Mouse (Mus musculus): ENCODE data around the gene Sh3bgrl2. TPM values are rescaled to one million over a fixed set of nuclear protein-coding genes. Genes with fewer than 3 reads are reported as not detected.

The Sh3bgrl2 gene
- polyA plus RNA-seq, 1 experiment, result 12.1 TPM

DNA sequence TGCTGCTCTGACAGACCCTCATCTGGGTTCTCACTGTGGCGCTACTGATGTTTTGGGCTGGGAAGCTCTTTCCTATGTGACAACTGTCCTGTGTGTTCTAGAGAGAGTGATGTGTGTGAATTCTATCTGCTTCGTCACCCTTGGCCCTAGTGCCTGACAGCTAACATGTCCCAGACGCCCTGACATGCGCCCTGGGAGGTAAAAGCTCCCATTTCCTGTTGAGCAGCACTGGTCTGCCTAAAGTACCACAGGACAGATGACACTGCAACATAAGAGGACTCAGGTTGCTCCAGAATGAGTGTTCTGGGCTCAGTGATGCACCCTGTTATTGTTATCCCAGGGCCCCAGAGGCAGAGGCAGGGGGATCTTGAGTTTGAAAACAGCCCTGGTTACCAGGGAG is 12.5 kb downstream of the Sh3bgrl2 start:
- no peak for DNase-seq
- TF ChIP-seq POLR2A (IDR thresholded peaks at IDR 0.05; ENCODE audit: low read depth, low read length) (no peak), CTCF (conservative IDR thresholded peaks at IDR 0.05; ENCODE audit: insufficient read depth, insufficient read length, low read depth, low read length) (no peak)
- H3K27ac ChIP-seq (ENCODE audit: insufficient read depth, low read depth, low read length), result no peak overlapping the region
- H3K36me3 ChIP-seq (ENCODE audit: control insufficient read depth, insufficient read depth, low read length), result no peaks in the 10 kb centered on the region
- no peaks in the 10 kb centered on the region for H3K27me3 ChIP-seq (replicated peaks; ENCODE audit: control insufficient read depth, insufficient read depth, low read length)
- WGBS, result 85% methylated on average over 4 of the region's 4 CpGs
- H3K4me1 ChIP-seq (ENCODE audit: control insufficient read depth, insufficient read depth, low read length), result peaks cover 13% of the 10 kb centered on the region
- H3K4me3 ChIP-seq (ENCODE audit: insufficient read depth, low read depth, low read length), result no peak overlapping the region

DNA sequence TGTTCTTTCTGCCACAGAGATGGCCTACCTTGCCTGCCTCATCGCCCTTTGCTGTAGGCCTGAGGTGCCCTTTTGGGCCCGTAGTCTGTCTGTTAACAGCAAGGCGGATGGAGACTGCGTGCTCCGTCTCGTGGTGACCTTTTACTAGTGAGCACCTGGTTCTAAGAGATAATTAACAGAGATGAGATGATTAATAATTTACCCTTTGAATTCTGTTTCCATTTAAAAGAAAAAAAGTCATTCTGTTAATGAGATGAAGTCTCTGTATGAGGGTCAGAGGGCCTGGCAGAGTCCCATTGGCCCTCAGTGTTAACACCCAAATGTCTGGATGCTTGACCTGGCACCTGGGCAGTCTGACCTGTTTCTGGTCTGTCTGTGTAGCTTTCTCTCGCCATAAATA is 14.8 kb downstream of the Sh3bgrl2 start:
- TF ChIP-seq CTCF (conservative IDR thresholded peaks at IDR 0.05; ENCODE audit: insufficient read depth, insufficient read length, low read depth, low read length), result no peak
- TF ChIP-seq POLR2A (IDR thresholded peaks at IDR 0.05; ENCODE audit: low read depth, low read length), result no peak

DNA sequence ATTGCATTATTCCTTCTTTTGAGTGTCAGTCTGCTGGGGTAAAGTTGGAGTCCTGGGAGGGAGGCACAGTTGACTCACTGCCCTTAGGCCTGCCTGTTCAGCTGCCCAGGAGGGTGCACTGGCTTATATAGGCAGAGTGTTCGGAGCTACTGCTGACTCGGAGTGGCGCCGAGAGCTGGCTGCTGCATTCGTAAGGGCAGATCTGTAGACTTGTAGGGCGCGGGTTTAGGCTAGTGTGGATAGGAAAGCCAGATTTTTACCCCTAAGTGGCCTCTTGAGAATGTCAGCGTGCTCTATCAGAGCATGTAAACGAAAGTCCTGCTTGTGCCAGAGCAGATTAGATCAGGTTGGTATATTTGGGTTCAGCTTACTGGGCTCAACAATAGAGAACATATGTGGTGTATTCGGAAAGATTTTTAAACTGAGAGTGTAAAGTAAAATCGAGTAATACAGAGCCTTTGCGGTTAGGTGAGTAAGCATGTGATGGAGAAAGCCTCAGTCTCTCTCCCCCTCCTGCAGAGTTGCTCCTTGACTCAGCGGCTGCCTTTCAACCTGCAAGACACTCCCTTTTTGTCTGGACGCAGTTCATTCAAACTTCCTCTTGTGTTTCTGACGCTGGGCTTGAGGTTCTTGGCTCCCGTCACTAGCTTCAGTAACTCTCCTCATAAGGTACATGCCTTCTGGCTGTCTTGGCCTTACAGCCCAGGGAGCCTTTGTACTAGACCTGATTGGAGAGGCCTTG is 15.9 kb downstream of the Sh3bgrl2 start:
- Histone ChIP-seq H3K36me3 (ENCODE audit: control insufficient read depth, insufficient read depth, low read length) (no peaks in the 10 kb centered on the region), H3K27ac (ENCODE audit: insufficient read depth, low read depth, low read length) (no peak overlapping the region), H3K27me3 (replicated peaks; ENCODE audit: control insufficient read depth, insufficient read depth, low read length) (no peaks in the 10 kb centered on the region), H3K4me3 (ENCODE audit: insufficient read depth, low read depth, low read length) (no peak overlapping the region), H3K4me1 (ENCODE audit: control insufficient read depth, insufficient read depth, low read length) (peaks cover 15% of the 10 kb centered on the region)
- peak; percentile 19 for DNase-seq
- TF ChIP-seq POLR2A (IDR thresholded peaks at IDR 0.05; ENCODE audit: low read depth, low read length) (no peak), CTCF (conservative IDR thresholded peaks at IDR 0.05; ENCODE audit: insufficient read depth, insufficient read length, low read depth, low read length) (no peak)
- 55% methylated on average over 16 of the region's 16 CpGs for WGBS

More for the DNA sequence above, 14.8 kb downstream of the Sh3bgrl2 start:
- Histone ChIP-seq H3K36me3 (ENCODE audit: control insufficient read depth, insufficient read depth, low read length) (no peaks in the 10 kb centered on the region), H3K4me1 (ENCODE audit: control insufficient read depth, insufficient read depth, low read length) (peaks cover 7% of the 10 kb centered on the region; the same call in 1 of the 2 replicates), H3K27me3 (replicated peaks; ENCODE audit: control insufficient read depth, insufficient read depth, low read length) (no peaks in the 10 kb centered on the region), H3K27ac (ENCODE audit: insufficient read depth, low read depth, low read length) (peak overlapping the region; percentile 3; the same call in 1 of the 2 replicates), H3K4me3 (ENCODE audit: insufficient read depth, low read depth, low read length) (no peak overlapping the region)
- WGBS, result 56% methylated on average over 7 of the region's 7 CpGs
- DNase-seq, result peak; percentile 86

- WGBS, result 63% methylated on average over 13 of the region's 13 CpGs
- Histone ChIP-seq H3K36me3 (ENCODE audit: control insufficient read depth, insufficient read depth, low read length) (no peaks in the 10 kb centered on the region), H3K27ac (ENCODE audit: insufficient read depth, low read depth, low read length) (no peak overlapping the region), H3K4me3 (ENCODE audit: insufficient read depth, low read depth, low read length) (no peak overlapping the region), H3K4me1 (ENCODE audit: control insufficient read depth, insufficient read depth, low read length) (peaks cover 16% of the 10 kb centered on the region), H3K27me3 (replicated peaks; ENCODE audit: control insufficient read depth, insufficient read depth, low read length) (no peaks in the 10 kb centered on the region)
- DNase-seq, result no peak
- TF ChIP-seq POLR2A (IDR thresholded peaks at IDR 0.05; ENCODE audit: low read depth, low read length) (no peak), CTCF (conservative IDR thresholded peaks at IDR 0.05; ENCODE audit: insufficient read depth, insufficient read length, low read depth, low read length) (no peak)
Observed at GRCm38 (mm10) chr9:83564934-83565652, 17.0 kb downstream of the Sh3bgrl2 start.

GRCm38 (mm10) chr9:83566141-83566540 is 18.0 kb downstream of the Sh3bgrl2 start:
- no peak for TF ChIP-seq POLR2A (IDR thresholded peaks at IDR 0.05; ENCODE audit: low read depth, low read length)
- no peak for TF ChIP-seq CTCF (conservative IDR thresholded peaks at IDR 0.05; ENCODE audit: insufficient read depth, insufficient read length, low read depth, low read length)
- Histone ChIP-seq H3K4me3 (ENCODE audit: insufficient read depth, low read depth, low read length) (no peak overlapping the region), H3K27me3 (replicated peaks; ENCODE audit: control insufficient read depth, insufficient read depth, low read length) (no peaks in the 10 kb centered on the region), H3K36me3 (ENCODE audit: control insufficient read depth, insufficient read depth, low read length) (no peaks in the 10 kb centered on the region), H3K27ac (ENCODE audit: insufficient read depth, low read depth, low read length) (no peak overlapping the region), H3K4me1 (ENCODE audit: control insufficient read depth, insufficient read depth, low read length) (peaks cover 16% of the 10 kb centered on the region)
- WGBS, result 77% methylated on average over 6 of the region's 6 CpGs
- DNase-seq, result no peak

- Histone ChIP-seq H3K27me3 (replicated peaks; ENCODE audit: control insufficient read depth, insufficient read depth, low read length) (no peaks in the 10 kb centered on the region), H3K4me3 (ENCODE audit: insufficient read depth, low read depth, low read length) (no peak overlapping the region), H3K4me1 (ENCODE audit: control insufficient read depth, insufficient read depth, low read length) (peaks cover 14% of the 10 kb centered on the region), H3K36me3 (ENCODE audit: control insufficient read depth, insufficient read depth, low read length) (no peaks in the 10 kb centered on the region), H3K27ac (ENCODE audit: insufficient read depth, low read depth, low read length) (no peak overlapping the region)
- no peak for DNase-seq
- TF ChIP-seq POLR2A (IDR thresholded peaks at IDR 0.05; ENCODE audit: low read depth, low read length) (no peak), CTCF (conservative IDR thresholded peaks at IDR 0.05; ENCODE audit: insufficient read depth, insufficient read length, low read depth, low read length) (no peak)
- WGBS, result 93% methylated on average over 5 of the region's 5 CpGs
Observed at GRCm38 (mm10) chr9:83568125-83568524, 20.0 kb downstream of the Sh3bgrl2 start.

DNA sequence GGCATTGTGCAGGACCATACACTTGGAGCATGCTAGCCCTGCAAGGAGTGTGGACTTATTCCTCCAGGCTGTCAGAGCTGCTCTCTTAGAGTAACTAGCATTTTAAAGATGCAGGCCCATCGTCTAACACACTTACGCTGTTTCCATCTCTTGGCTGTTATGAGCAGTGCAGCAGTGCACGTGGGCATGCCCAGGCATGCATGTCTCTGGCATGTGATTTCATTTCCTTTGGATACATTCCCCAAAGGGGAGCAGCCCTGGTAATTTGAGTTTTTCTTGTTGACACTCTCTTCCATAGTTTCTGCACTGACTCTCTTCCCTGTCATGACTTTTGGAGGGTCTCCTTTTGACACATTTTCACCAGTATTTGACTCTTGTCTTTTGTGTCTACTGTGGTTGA is 20.8 kb downstream of the Sh3bgrl2 start:
- Histone ChIP-seq H3K27me3 (replicated peaks; ENCODE audit: control insufficient read depth, insufficient read depth, low read length) (no peaks in the 10 kb centered on the region), H3K36me3 (ENCODE audit: control insufficient read depth, insufficient read depth, low read length) (no peaks in the 10 kb centered on the region), H3K4me3 (ENCODE audit: insufficient read depth, low read depth, low read length) (no peak overlapping the region), H3K4me1 (ENCODE audit: control insufficient read depth, insufficient read depth, low read length) (peaks cover 8% of the 10 kb centered on the region), H3K27ac (ENCODE audit: insufficient read depth, low read depth, low read length) (peak overlapping the region; percentile 26; the same call in 1 of the 2 replicates)
- 42% methylated on average over 3 of the region's 3 CpGs for WGBS
- TF ChIP-seq POLR2A (IDR thresholded peaks at IDR 0.05; ENCODE audit: low read depth, low read length) (no peak), CTCF (conservative IDR thresholded peaks at IDR 0.05; ENCODE audit: insufficient read depth, insufficient read length, low read depth, low read length) (no peak)
- peak; percentile 19 for DNase-seq
